ENCODE assay signal across 13 mouse cellular contexts in genomic region chr17:36226921-36227320, GRCm38 (mm10). TPM values are rescaled to one million over a fixed set of nuclear protein-coding genes. Genes with fewer than 3 reads are reported as not detected.
DNase-seq lines count a peak whose midpoint lies in the region; ATAC-seq and TF ChIP-seq lines count a peak whose summit lies in the region.
"Had no signal": no experiment of that assay in that cellular context is flagged by ENCODE, and none has a peak within 500 bp of the region (broad histone marks: within the 10 kb centered on the region; RNA-seq: fewer than 3 reads in every experiment).

No protein-coding gene starts in this region.

- H3K4me1 ChIP-seq in hindbrain, postnatal 0 days (ENCODE audit: insufficient read depth, low read length) = no peaks in the 10 kb centered on the region
- H3K4me1 ChIP-seq in hindbrain, embryonic 13.5 days (replicated peaks) = 0 out of 2 replicates have a peak, but pooled peaks cover 5% of the 10 kb centered on the region

- no peak for DNase-seq in hindbrain, postnatal 0 days (ENCODE audit: low spot score)
- DNase-seq in A20 (ENCODE audit: low read depth, low spot score) (peak; percentile 84), ZHBTc4 (ENCODE audit: low read depth, low spot score) (peak; percentile 48)
- peak; percentile 47 for DNase-seq in lung, postnatal 25 days (ENCODE audit: low spot score)
- no peak for DNase-seq in right cerebral cortex, postnatal 4 days
- no peak for DNase-seq in adrenal gland, postnatal 4 days (ENCODE audit: low spot score in 2 of 2)
- no peak for DNase-seq in left cerebral cortex, postnatal 4 days

- no peak overlapping the region for H3K4me2 ChIP-seq in hindbrain, postnatal 0 days (ENCODE audit: low read depth, low read length)
- no peak overlapping the region for H3K4me2 ChIP-seq in hindbrain, embryonic 13.5 days

- WGBS in hindbrain, postnatal 0 days = 21% methylated on average over 8 of the region's 8 CpGs
- 22% methylated on average over 8 of the region's 8 CpGs for WGBS in hindbrain, embryonic 13.5 days

- no peaks in the 10 kb centered on the region for H3K36me3 ChIP-seq in hindbrain, postnatal 0 days (ENCODE audit: insufficient read depth, low read length)
- H3K36me3 ChIP-seq in hindbrain, embryonic 13.5 days = no peaks in the 10 kb centered on the region

- no peak overlapping the region for H3K4me3 ChIP-seq in hindbrain, postnatal 0 days (ENCODE audit: low read length)
- H3K4me3 ChIP-seq in hindbrain, embryonic 13.5 days = no peak overlapping the region
- H3K4me3 ChIP-seq: erythroblast, embryonic 14.5 days had no signal

- H3K27me3 ChIP-seq in hindbrain, postnatal 0 days (ENCODE audit: insufficient read depth, low read length) = peaks cover 33% of the 10 kb centered on the region
- peaks cover 28% of the 10 kb centered on the region for H3K27me3 ChIP-seq in hindbrain, embryonic 13.5 days

- intact Hi-C loops in left cerebral cortex, postnatal 4 days (cut with DNase I) = no loop called here

- no peak for ATAC-seq in hindbrain, postnatal 0 days
- no peak for ATAC-seq in hindbrain, embryonic 13.5 days (ENCODE audit: low FRiP score)

- TF ChIP-seq CTCF in hindbrain, postnatal 0 days (IDR thresholded peaks at IDR 0.05; ENCODE audit: low read depth) = peak; percentile 49

- H3K9me3 ChIP-seq in hindbrain, postnatal 0 days (ENCODE audit: low read length) = no peaks in the 10 kb centered on the region
- H3K9me3 ChIP-seq in hindbrain, embryonic 13.5 days = no peaks in the 10 kb centered on the region

- H3K9ac ChIP-seq in hindbrain, postnatal 0 days (replicated peaks; ENCODE audit: low read length) = no peak overlapping the region
- no peak overlapping the region for H3K9ac ChIP-seq in hindbrain, embryonic 13.5 days

- no peak overlapping the region for H3K27ac ChIP-seq in hindbrain, postnatal 0 days
- H3K27ac ChIP-seq in hindbrain, embryonic 13.5 days = no peak overlapping the region

RNA-seq across cellular contexts. Expression of gene Rpp21, which starts 30.9 kb away (rescaled TPM):
- 29.8 and 54.6 TPM in 2 replicates for total RNA-seq in hindbrain, postnatal 0 days (2014; rRNA removed)
- 154 and 160 TPM in 2 replicates for polyA plus RNA-seq in hindbrain, postnatal 0 days (2015; fragmentation: Nextera tagmentation; extraction: Ambion mirVana)
- polyA plus RNA-seq in hindbrain, embryonic 13.5 days (2015; fragmentation: Nextera tagmentation; extraction: Ambion mirVana) = 104 and 122 TPM in 2 replicates
- total RNA-seq in adrenal gland, postnatal 4 days (2021) = 10 to 100 TPM; 41.5 to 45.2 TPM
- 10 to 100 TPM; 55.3 to 58.4 TPM for total RNA-seq in left cerebral cortex, postnatal 4 days (2021)

RNA-seq across cellular contexts. Expression of gene H2-T3, which starts 36.8 kb away (rescaled TPM):
- total RNA-seq in hindbrain, postnatal 0 days (2014; rRNA removed) = not detected in 2 replicates
- not detected in 2 replicates for polyA plus RNA-seq in hindbrain, postnatal 0 days (2015; fragmentation: Nextera tagmentation; extraction: Ambion mirVana)
- not detected in 2 replicates for polyA plus RNA-seq in hindbrain, embryonic 13.5 days (2015; fragmentation: Nextera tagmentation; extraction: Ambion mirVana)
- not detected for total RNA-seq in adrenal gland, postnatal 4 days (2021)
- not detected for total RNA-seq in left cerebral cortex, postnatal 4 days (2021)
- polyA plus RNA-seq: erythroblast, embryonic 14.5 days; testis, adult 2 months had no signal

RNA-seq across cellular contexts. Expression of gene Trim39, which starts 45.1 kb away (rescaled TPM):
- total RNA-seq in hindbrain, postnatal 0 days (2014; rRNA removed) = 18.5 and 22.9 TPM in 2 replicates
- polyA plus RNA-seq in hindbrain, postnatal 0 days (2015; fragmentation: Nextera tagmentation; extraction: Ambion mirVana) = 13.0 and 13.3 TPM in 2 replicates
- 28.3 and 29.7 TPM in 2 replicates for polyA plus RNA-seq in hindbrain, embryonic 13.5 days (2015; fragmentation: Nextera tagmentation; extraction: Ambion mirVana)
- 10 to 100 TPM; 22.3 to 23.0 TPM for total RNA-seq in adrenal gland, postnatal 4 days (2021)
- 10 to 100 TPM; 25.3 to 26.2 TPM for total RNA-seq in left cerebral cortex, postnatal 4 days (2021)

RNA-seq across cellular contexts. Expression of gene Gm8909, which starts 58.6 kb away (rescaled TPM):
- not detected in 2 replicates for total RNA-seq in hindbrain, postnatal 0 days (2014; rRNA removed)
- polyA plus RNA-seq in hindbrain, postnatal 0 days (2015; fragmentation: Nextera tagmentation; extraction: Ambion mirVana) = 0.28 and 0.35 TPM in 2 replicates
- not detected in 2 replicates for polyA plus RNA-seq in hindbrain, embryonic 13.5 days (2015; fragmentation: Nextera tagmentation; extraction: Ambion mirVana)
- total RNA-seq in adrenal gland, postnatal 4 days (2021) = under 1 TPM in 1 of 2 experiments, not detected in 1; 0.50 TPM
- not detected for total RNA-seq in left cerebral cortex, postnatal 4 days (2021)
- total RNA-seq: ES-E14 had no signal
- polyA plus RNA-seq: erythroblast, embryonic 14.5 days had no signal

RNA-seq across cellular contexts. Expression of gene H2-M10.2, which starts 59.4 kb away (rescaled TPM):
- not detected in 2 replicates for total RNA-seq in hindbrain, postnatal 0 days (2014; rRNA removed)
- not detected in 2 replicates for polyA plus RNA-seq in hindbrain, postnatal 0 days (2015; fragmentation: Nextera tagmentation; extraction: Ambion mirVana)
- 0.16 TPM in 1 of 2 replicates, not detected in the other for polyA plus RNA-seq in hindbrain, embryonic 13.5 days (2015; fragmentation: Nextera tagmentation; extraction: Ambion mirVana)
- total RNA-seq in adrenal gland, postnatal 4 days (2021) = not detected
- total RNA-seq in left cerebral cortex, postnatal 4 days (2021) = not detected
- total RNA-seq: ES-E14 had no signal
- polyA plus RNA-seq: erythroblast, embryonic 14.5 days; heart, embryonic 16.5 days; lung, embryonic 16.5 days had no signal

Comparison
In these comparisons a context has a peak if more than half of its experiments do, and no peak if none do; other contexts are left out.
1. DNase-seq: peak in A20 (single experiment), ZHBTc4 (single experiment) and lung, postnatal 25 days (single experiment); none in hindbrain, postnatal 0 days (single experiment), right cerebral cortex, postnatal 4 days (single experiment), adrenal gland, postnatal 4 days (0 of 2) and left cerebral cortex, postnatal 4 days (single experiment).